Mouse (Mus musculus): ENCODE data around the gene Nptx1.

Gene Nptx1

GRCm38 (mm10) chr11:119521920-119522710, 25.4 kb downstream of the Nptx1 start:
- DNase-seq = peak; percentile 79 to 85

- no peak for DNase-seq
Measured at GRCm38 (mm10) chr11:119520713-119521063, 26.9 kb downstream of the Nptx1 start.

GRCm38 (mm10) chr11:119520005-119520712, 27.4 kb downstream of the Nptx1 start:
- DNase-seq = no peak

- DNase-seq = no peak
Measured at GRCm38 (mm10) chr11:119519387-119519786, 28.2 kb downstream of the Nptx1 start.

- DNase-seq = peak; percentile 68 to 77
Measured at GRCm38 (mm10) chr11:119516677-119517361, 30.7 kb downstream of the Nptx1 start.

GRCm38 (mm10) chr11:119515823-119516676, 31.5 kb downstream of the Nptx1 start:
- peak; percentile 53 to 62 for DNase-seq

GRCm38 (mm10) chr11:119514967-119515636, 32.5 kb downstream of the Nptx1 start:
- peak; percentile 99 for DNase-seq

- DNase-seq = peak; percentile 85 to 87
Measured at GRCm38 (mm10) chr11:119514108-119514860, 33.3 kb downstream of the Nptx1 start.

GRCm38 (mm10) chr11:119513038-119513659, 34.4 kb downstream of the Nptx1 start:
- DNase-seq = no peak

- no peak for DNase-seq
Measured at GRCm38 (mm10) chr11:119509165-119509776, 38.3 kb downstream of the Nptx1 start.

GRCm38 (mm10) chr11:119507772-119508171, 39.8 kb downstream of the Nptx1 start:
- no peak for DNase-seq

GRCm38 (mm10) chr11:119506386-119506785, 41.2 kb downstream of the Nptx1 start:
- DNase-seq = peak in 1 of 2 experiments; percentile 3

GRCm38 (mm10) chr11:119503675-119504074, 43.9 kb downstream of the Nptx1 start:
- peak; percentile 93 to 94 for DNase-seq

- DNase-seq = peak in 1 of 2 experiments; percentile 35
Measured at GRCm38 (mm10) chr11:119500011-119500410, 47.5 kb downstream of the Nptx1 start.

GRCm38 (mm10) chr11:119499297-119499696, 48.3 kb downstream of the Nptx1 start:
- DNase-seq = peak in 1 of 2 experiments; percentile 8

- peak in 1 of 2 experiments; percentile 68 for DNase-seq
Measured at GRCm38 (mm10) chr11:119497451-119497850, 50.1 kb downstream of the Nptx1 start.

GRCm38 (mm10) chr11:119496147-119496546, 51.4 kb downstream of the Nptx1 start:
- peak in 1 of 2 experiments; percentile 35 for DNase-seq

GRCm38 (mm10) chr11:119493516-119493915, 54.0 kb downstream of the Nptx1 start:
- DNase-seq = no peak

- no peak for DNase-seq
Measured at GRCm38 (mm10) chr11:119492830-119493229, 54.7 kb downstream of the Nptx1 start.

- no peak for DNase-seq
Measured at GRCm38 (mm10) chr11:119491690-119492087, 55.9 kb downstream of the Nptx1 start.
